ENCODE assay signal across 24 mouse cellular contexts in the genomic region with DNA sequence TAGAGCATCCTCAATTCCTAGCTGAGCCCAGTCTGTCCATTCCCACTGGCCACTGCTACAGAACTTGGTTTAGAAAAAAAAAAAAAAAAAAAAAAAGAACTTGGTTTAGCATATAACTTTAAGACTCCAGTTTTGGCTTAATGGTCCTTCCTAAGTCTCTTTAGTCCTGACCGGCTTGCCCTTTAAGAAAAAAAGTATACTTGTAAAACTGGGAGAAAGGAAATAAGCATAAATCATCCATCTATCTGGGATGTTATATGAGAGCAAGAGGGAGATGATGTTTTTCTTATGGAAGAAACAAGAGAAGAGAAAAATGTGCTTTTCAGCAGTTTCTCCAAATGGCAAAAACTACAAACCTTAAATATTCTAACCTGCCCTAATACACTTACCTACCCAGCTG.
"Had no signal": no experiment of that assay in that cellular context is flagged by ENCODE, and none has a peak within 500 bp of the region (broad histone marks: within the 10 kb centered on the region; RNA-seq: fewer than 3 reads in every experiment).

No protein-coding gene starts in this region.

- H3K27ac ChIP-seq: heart, adult 2 months; heart, embryonic 13.5 days; heart, embryonic 15.5 days; hindbrain, embryonic 13.5 days; hindbrain, embryonic 15.5 days; hindbrain, postnatal 0 days; limb, embryonic 13.5 days; limb, embryonic 15.5 days; liver, embryonic 12.5 days; liver, embryonic 14.5 days had no signal

- H3K27me3 ChIP-seq: heart, embryonic 13.5 days; heart, embryonic 15.5 days; hindbrain, embryonic 13.5 days; hindbrain, embryonic 15.5 days; limb, embryonic 13.5 days; limb, embryonic 15.5 days; liver, embryonic 12.5 days had no signal

- H3K4me3 ChIP-seq: heart, adult 2 months; heart, embryonic 13.5 days; heart, embryonic 15.5 days; hindbrain, embryonic 13.5 days; hindbrain, embryonic 15.5 days; limb, embryonic 13.5 days; limb, embryonic 15.5 days; liver, embryonic 12.5 days had no signal

- H3K4me1 ChIP-seq: heart, embryonic 13.5 days; heart, embryonic 15.5 days; hindbrain, embryonic 13.5 days; hindbrain, embryonic 15.5 days; limb, embryonic 13.5 days; limb, embryonic 15.5 days; liver, embryonic 12.5 days had no signal

- H3K9ac ChIP-seq: forebrain, postnatal 0 days; heart, embryonic 13.5 days; heart, embryonic 15.5 days; hindbrain, embryonic 13.5 days; hindbrain, embryonic 15.5 days; limb, embryonic 13.5 days; limb, embryonic 15.5 days; liver, embryonic 12.5 days; liver, embryonic 14.5 days had no signal

- H3K36me3 ChIP-seq: heart, embryonic 13.5 days; heart, embryonic 15.5 days; hindbrain, embryonic 13.5 days; hindbrain, embryonic 15.5 days; limb, embryonic 13.5 days; limb, embryonic 15.5 days; liver, embryonic 12.5 days had no signal

- DNase-seq: forebrain, postnatal 0 days; gastrocnemius, postnatal 14 days; gastrocnemius, postnatal 36 days; heart, adult 11 months; heart, adult 2 months; heart, postnatal 14 days; heart, postnatal 36 days; kidney, adult 18-20 months; kidney, postnatal 10 days; kidney, postnatal 36 days; layer of hippocampus, adult 9-11 months; layer of hippocampus, postnatal 36 days; left cerebral cortex, postnatal 4 days had no signal

- ATAC-seq: forebrain, postnatal 0 days; hindbrain, postnatal 0 days; intestine, embryonic 16.5 days; liver, embryonic 12.5 days had no signal

- H3K9me3 ChIP-seq: heart, embryonic 13.5 days; heart, embryonic 15.5 days; hindbrain, embryonic 13.5 days; hindbrain, embryonic 15.5 days; limb, embryonic 13.5 days; limb, embryonic 15.5 days; liver, embryonic 12.5 days had no signal

- H3K4me2 ChIP-seq: heart, embryonic 11.5 days; heart, embryonic 13.5 days; heart, embryonic 15.5 days; hindbrain, embryonic 13.5 days; hindbrain, embryonic 15.5 days; limb, embryonic 13.5 days; limb, embryonic 15.5 days; liver, embryonic 12.5 days had no signal
